Mouse (Mus musculus): ENCODE data around the gene Ahcyl1. TPM values are rescaled to one million over a fixed set of nuclear protein-coding genes. Genes with fewer than 3 reads are reported as not detected.
"Not testable (repeated sequence)": the region's sequence is repeated elsewhere in the genome, so short reads cannot be mapped to it uniquely, and the experiment has no call there.

Ahcyl1 gene
- polyA plus RNA-seq, 1 experiment: 38.4 TPM

DNA sequence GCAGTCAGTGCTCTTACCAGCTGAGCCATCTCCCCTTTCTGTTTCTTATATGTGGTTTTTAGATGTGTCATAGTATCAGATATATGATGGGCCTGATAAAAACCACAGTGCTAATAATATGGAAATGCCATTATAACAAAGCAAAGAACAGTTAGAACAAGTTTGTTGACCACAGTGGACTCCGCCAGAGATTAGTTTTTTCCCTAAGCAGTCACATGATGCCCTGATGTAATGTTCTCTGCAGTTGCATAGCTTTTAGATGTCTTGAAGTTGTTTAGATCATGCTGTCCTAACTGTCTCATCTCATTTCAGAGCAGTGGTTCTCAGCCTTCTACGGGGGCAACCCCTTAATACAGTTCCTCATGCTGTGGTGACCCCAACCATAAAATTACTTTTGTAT lies 40.2 kb downstream of the Ahcyl1 start:
- no peak for TF ChIP-seq CTCF (IDR thresholded peaks at IDR 0.05; ENCODE audit: control insufficient read depth, insufficient read depth, low read length)
- no peak for TF ChIP-seq POLR2A (IDR thresholded peaks at IDR 0.05; ENCODE audit: borderline replicate concordance, control insufficient read depth, low read depth, low read length)
- 69% methylated on average over 2 of the region's 2 CpGs for WGBS

GRCm38 (mm10) chr3:107655491-107655890 lies 40.9 kb downstream of the Ahcyl1 start:
- Histone ChIP-seq H3K4me1 (ENCODE audit: control insufficient read depth, insufficient read depth, low read length) (no peaks in the 10 kb centered on the region), H3K27ac (ENCODE audit: control insufficient read depth, insufficient read depth, low read depth, low read length, poor library complexity) (no peak overlapping the region), H3K4me3 (replicated peaks; ENCODE audit: control insufficient read depth, low read depth, low read length) (no peak overlapping the region)
- TF ChIP-seq POLR2A (IDR thresholded peaks at IDR 0.05; ENCODE audit: borderline replicate concordance, control insufficient read depth, low read depth, low read length) (no peak), CTCF (IDR thresholded peaks at IDR 0.05; ENCODE audit: control insufficient read depth, insufficient read depth, low read length) (no peak)
- 85% methylated on average over 3 of the region's 3 CpGs for WGBS

More for the DNA sequence above, 40.2 kb downstream of the Ahcyl1 start:
- H3K4me1 ChIP-seq (ENCODE audit: control insufficient read depth, insufficient read depth, low read length): no peaks in the 10 kb centered on the region
- H3K4me3 ChIP-seq (replicated peaks; ENCODE audit: control insufficient read depth, low read depth, low read length): no peak overlapping the region
- H3K27ac ChIP-seq (ENCODE audit: control insufficient read depth, insufficient read depth, low read depth, low read length, poor library complexity): no peak overlapping the region

GRCm38 (mm10) chr3:107654861-107655260 lies 41.5 kb downstream of the Ahcyl1 start:
- TF ChIP-seq CTCF (IDR thresholded peaks at IDR 0.05; ENCODE audit: control insufficient read depth, insufficient read depth, low read length) (no peak), POLR2A (IDR thresholded peaks at IDR 0.05; ENCODE audit: borderline replicate concordance, control insufficient read depth, low read depth, low read length) (no peak)
- no peaks in the 10 kb centered on the region for H3K4me1 ChIP-seq (ENCODE audit: control insufficient read depth, insufficient read depth, low read length)
- WGBS: 71% methylated on average over 3 of the region's 3 CpGs
- no peak overlapping the region for H3K27ac ChIP-seq (ENCODE audit: control insufficient read depth, insufficient read depth, low read depth, low read length, poor library complexity)
- no peak overlapping the region for H3K4me3 ChIP-seq (replicated peaks; ENCODE audit: control insufficient read depth, low read depth, low read length)

- Histone ChIP-seq H3K27ac (ENCODE audit: control insufficient read depth, insufficient read depth, low read depth, low read length, poor library complexity) (no peak overlapping the region), H3K4me1 (ENCODE audit: control insufficient read depth, insufficient read depth, low read length) (no peaks in the 10 kb centered on the region), H3K4me3 (replicated peaks; ENCODE audit: control insufficient read depth, low read depth, low read length) (no peak overlapping the region)
- no peak for TF ChIP-seq POLR2A (IDR thresholded peaks at IDR 0.05; ENCODE audit: borderline replicate concordance, control insufficient read depth, low read depth, low read length)
- TF ChIP-seq CTCF (IDR thresholded peaks at IDR 0.05; ENCODE audit: control insufficient read depth, insufficient read depth, low read length): no peak
- 79% methylated on average over 3 of the region's 3 CpGs for WGBS
Observed at GRCm38 (mm10) chr3:107652968-107653367, 43.4 kb downstream of the Ahcyl1 start.

DNA sequence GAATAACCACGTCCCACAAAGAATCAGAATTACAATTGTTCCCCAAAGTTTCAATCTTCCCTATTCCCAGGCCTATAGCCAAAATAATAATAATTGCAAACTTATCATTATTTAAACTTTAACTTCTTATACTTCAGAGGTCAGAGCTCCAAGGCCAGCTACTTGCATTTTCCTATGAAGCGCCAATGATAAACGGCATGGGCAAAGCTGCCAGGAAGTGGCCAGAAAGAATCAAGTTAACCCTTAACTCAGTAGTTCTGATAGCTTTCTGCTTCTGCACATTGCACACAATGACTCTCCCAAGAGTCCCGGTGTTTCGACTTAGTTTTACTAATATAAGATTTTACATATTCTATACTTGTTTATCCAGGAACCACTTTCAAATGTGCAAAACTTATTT lies 46.1 kb downstream of the Ahcyl1 start:
- not testable (repeated sequence) for H3K4me1 ChIP-seq (ENCODE audit: control insufficient read depth, insufficient read depth, low read length); H3K27ac ChIP-seq (ENCODE audit: control insufficient read depth, insufficient read depth, low read depth, low read length, poor library complexity); H3K4me3 ChIP-seq (replicated peaks; ENCODE audit: control insufficient read depth, low read depth, low read length)
- WGBS: 51% methylated on average over 5 of the region's 5 CpGs

- Histone ChIP-seq H3K4me1 (ENCODE audit: control insufficient read depth, insufficient read depth, low read length) (no peaks in the 10 kb centered on the region), H3K27ac (ENCODE audit: control insufficient read depth, insufficient read depth, low read depth, low read length, poor library complexity) (no peak overlapping the region), H3K4me3 (replicated peaks; ENCODE audit: control insufficient read depth, low read depth, low read length) (no peak overlapping the region)
- 87% methylated on average over 3 of the region's 3 CpGs for WGBS
- TF ChIP-seq POLR2A (IDR thresholded peaks at IDR 0.05; ENCODE audit: borderline replicate concordance, control insufficient read depth, low read depth, low read length): no peak
- no peak for TF ChIP-seq CTCF (IDR thresholded peaks at IDR 0.05; ENCODE audit: control insufficient read depth, insufficient read depth, low read length)
Observed at GRCm38 (mm10) chr3:107646947-107647346, 49.4 kb downstream of the Ahcyl1 start.

DNA sequence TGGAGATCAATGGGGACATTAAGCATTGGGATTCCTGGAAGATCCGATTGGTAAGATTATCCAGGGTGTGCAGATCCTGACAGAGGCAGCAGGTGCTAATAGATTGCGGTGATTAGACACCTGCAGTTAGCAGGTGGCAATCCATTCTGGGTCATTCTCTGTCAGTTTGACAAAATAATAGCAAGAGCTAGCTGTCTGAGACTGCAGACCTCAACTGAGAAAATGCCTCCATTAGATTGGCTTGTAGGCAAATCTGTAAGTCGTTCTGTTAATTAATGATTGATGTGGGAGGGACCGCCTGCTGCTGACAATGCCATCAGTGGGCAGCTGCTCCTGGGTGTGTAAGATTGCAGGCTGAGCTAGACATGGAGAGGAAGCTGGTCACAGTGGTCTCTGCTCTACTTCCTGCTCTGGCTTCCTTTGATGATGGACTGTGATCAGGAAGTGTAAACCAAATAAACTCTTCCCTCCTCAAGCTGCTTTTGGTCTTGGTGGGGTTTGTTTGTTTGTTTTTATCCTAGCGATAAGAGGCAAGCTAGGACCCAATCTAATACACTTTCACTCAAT lies 58.7 kb downstream of the Ahcyl1 start:
- TF ChIP-seq CTCF (IDR thresholded peaks at IDR 0.05; ENCODE audit: control insufficient read depth, insufficient read depth, low read length) (no peak), POLR2A (IDR thresholded peaks at IDR 0.05; ENCODE audit: borderline replicate concordance, control insufficient read depth, low read depth, low read length) (no peak)
- no peaks in the 10 kb centered on the region for H3K4me1 ChIP-seq (ENCODE audit: control insufficient read depth, insufficient read depth, low read length)
- WGBS: 62% methylated on average over 5 of the region's 5 CpGs
- H3K27ac ChIP-seq (ENCODE audit: control insufficient read depth, insufficient read depth, low read depth, low read length, poor library complexity): no peak overlapping the region
- no peak overlapping the region for H3K4me3 ChIP-seq (replicated peaks; ENCODE audit: control insufficient read depth, low read depth, low read length)

- no peaks in the 10 kb centered on the region for H3K4me1 ChIP-seq (ENCODE audit: control insufficient read depth, insufficient read depth, low read length)
- H3K4me3 ChIP-seq (replicated peaks; ENCODE audit: control insufficient read depth, low read depth, low read length): no peak overlapping the region
- H3K27ac ChIP-seq (ENCODE audit: control insufficient read depth, insufficient read depth, low read depth, low read length, poor library complexity): no peak overlapping the region
- 68% methylated on average over 3 of the region's 3 CpGs for WGBS
- TF ChIP-seq CTCF (IDR thresholded peaks at IDR 0.05; ENCODE audit: control insufficient read depth, insufficient read depth, low read length) (no peak), POLR2A (IDR thresholded peaks at IDR 0.05; ENCODE audit: borderline replicate concordance, control insufficient read depth, low read depth, low read length) (no peak)
Observed at GRCm38 (mm10) chr3:107636236-107636635, 60.1 kb downstream of the Ahcyl1 start.

GRCm38 (mm10) chr3:107635836-107636235 lies 60.5 kb downstream of the Ahcyl1 start:
- no peak overlapping the region for H3K27ac ChIP-seq (ENCODE audit: control insufficient read depth, insufficient read depth, low read depth, low read length, poor library complexity)
- WGBS: 71% methylated on average over 8 of the region's 8 CpGs
- H3K4me3 ChIP-seq (replicated peaks; ENCODE audit: control insufficient read depth, low read depth, low read length): no peak overlapping the region
- no peak for TF ChIP-seq CTCF (IDR thresholded peaks at IDR 0.05; ENCODE audit: control insufficient read depth, insufficient read depth, low read length)
- TF ChIP-seq POLR2A (IDR thresholded peaks at IDR 0.05; ENCODE audit: borderline replicate concordance, control insufficient read depth, low read depth, low read length): no peak
- no peaks in the 10 kb centered on the region for H3K4me1 ChIP-seq (ENCODE audit: control insufficient read depth, insufficient read depth, low read length)
